Mouse (Mus musculus): ENCODE data around the gene Cdhr1.
"Not testable (repeated sequence)": the region's sequence is repeated elsewhere in the genome, so short reads cannot be mapped to it uniquely, and the experiment has no call there.

Cdhr1 gene

DNA sequence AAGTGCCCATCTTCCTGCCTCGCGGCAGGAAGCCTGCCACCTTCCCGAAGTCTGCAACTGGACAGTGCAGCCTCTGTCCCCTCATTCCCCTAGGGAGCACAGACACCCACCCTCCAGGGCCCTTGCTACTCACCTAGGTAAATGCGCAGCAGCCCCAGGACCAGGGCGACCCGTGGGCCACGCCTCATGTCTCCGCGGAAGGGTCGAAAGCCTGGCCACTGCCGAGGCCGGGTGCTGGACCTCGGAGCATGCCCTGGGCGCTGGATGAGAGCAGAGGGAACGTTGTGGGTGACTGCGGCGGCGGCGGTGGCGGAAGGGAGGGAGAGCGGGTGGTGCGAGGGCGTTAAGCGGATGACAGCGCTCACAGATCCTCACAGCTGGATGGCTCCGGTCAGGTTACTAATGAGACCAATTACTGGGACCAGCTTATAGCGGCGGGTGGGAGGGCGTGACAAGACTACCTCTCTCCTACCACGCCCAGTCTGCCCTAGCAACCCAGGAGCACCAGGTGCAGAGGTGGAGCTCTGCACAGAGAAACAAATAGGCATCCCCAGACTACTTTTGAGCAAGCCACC, at the start of gene Cdhr1:
Cdhr1 (minus strand) TSS at position 392 of the 575 bp plus-strand sequence.
- peak; percentile 27 to 30 for DNase-seq

GRCm38 (mm10) chr14:37139051-37139710, 41.0 kb upstream of the Cdhr1 start:
- DNase-seq = no peak

- DNase-seq = not testable (repeated sequence)
Measured at GRCm38 (mm10) chr14:37137596-37137995, 39.4 kb upstream of the Cdhr1 start.

- no peak for DNase-seq
Measured at GRCm38 (mm10) chr14:37136110-37136509, 38.0 kb upstream of the Cdhr1 start.

- no peak for DNase-seq
Measured at GRCm38 (mm10) chr14:37135671-37136070, 37.5 kb upstream of the Cdhr1 start.

DNA sequence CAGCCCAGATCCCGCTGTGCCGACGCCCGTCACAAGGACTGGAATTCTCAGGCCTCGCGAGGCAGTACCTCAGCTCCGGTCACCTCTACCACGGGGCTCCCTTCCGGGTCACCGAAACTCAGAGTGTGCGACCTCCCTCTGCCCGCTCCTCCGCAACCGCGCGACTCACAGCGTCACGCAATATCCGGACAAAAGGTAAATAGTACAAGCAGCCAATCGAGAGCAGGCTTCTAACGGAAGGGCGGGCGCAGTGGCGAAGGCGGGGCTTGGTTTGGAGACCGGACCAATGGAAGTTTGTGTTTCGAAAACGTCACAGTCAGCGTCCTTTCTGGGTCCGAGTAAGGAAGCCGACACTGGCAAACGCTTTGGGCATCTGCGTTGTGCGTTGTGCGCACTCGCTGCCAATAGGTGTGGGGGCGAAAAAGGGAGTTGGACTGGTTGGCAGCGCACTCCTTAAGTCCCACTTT, 37.0 kb upstream of the Cdhr1 start, which contains the start of gene Ghitm:
Ghitm (minus strand) TSS at position 146 of the 467 bp plus-strand sequence.
- DNase-seq = peak; percentile 97

DNA sequence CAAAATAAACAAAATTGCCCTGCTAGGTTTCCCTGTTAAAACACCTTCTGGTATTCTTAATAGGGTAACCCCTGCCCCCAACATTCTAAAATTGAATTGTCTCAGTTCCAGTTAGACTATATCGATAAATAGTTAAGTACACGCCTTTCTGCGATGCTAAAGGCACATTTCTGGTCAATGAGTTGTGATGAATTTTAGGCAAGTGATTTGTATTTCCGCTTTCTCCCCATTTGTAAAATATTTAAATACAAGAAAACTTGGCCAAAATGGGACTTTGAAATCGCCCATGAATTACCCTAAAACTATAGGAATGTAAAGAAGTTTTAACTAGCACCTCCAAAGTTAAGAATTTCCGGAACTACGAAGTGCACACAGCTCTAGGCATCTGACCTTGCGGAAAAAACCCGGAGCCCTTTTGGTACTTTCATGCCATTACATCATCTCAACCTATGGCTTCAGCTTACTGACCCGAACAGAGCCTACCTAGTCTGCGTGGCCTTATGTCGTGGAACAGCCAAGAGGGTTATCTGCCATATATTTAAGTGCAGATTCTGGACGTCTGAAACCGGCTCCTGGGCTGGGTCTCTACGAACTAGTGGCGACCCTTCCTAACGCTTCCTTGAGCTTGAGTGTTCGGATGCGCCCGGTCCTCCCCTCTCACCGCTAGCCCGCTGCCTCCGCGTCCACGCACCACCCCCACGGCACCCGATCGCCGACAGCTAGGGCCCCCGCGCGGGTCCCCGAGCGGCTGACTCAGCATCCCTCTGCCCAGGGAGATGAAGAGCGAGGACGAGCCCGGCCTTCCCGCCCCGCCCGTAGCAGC, 36.4 kb upstream of the Cdhr1 start:
- DNase-seq = no peak

- DNase-seq = peak in 1 of 2 experiments; percentile 59
Measured at GRCm38 (mm10) chr14:37127652-37128051, 29.5 kb upstream of the Cdhr1 start.

DNA sequence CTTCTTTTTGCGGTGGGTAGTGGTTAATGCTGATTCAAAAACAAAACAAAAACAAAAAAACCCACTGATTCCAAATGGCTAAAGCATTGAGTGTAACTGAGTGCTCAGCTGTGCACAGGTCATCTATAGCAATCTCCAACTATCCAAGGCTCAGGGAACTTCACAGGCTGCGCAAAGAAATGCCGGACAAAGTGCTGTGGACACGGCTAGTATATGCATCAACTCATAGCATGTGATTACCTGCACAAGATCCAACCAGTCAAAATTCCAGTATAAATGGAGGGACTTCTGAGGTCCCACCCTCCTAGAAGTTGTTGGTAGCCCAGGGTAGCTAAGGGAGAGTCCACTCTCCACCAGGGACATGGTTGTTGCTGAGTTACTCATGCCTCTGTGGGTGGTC, 21.1 kb upstream of the Cdhr1 start:
- no peak for DNase-seq

DNA sequence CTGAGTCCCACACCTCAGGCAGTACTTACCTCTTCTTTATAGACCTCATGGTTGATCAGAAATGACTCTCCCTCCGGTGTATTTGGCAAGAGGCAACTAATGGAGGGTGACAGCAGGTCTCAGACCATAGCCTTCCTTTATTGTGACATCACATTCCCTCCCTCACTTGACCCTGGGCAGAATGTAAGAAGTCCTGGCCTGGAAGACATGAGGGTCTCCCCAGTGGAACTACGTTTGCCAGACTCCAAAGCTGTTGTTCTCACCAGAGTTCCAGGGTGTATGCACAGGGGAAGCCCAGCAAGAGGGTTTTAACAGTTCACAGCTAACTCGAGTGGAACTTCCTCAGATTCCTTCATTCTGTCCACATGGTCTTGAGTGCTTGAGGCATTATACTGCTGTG, 15.8 kb upstream of the Cdhr1 start, which contains the start of gene 2610528A11Rik:
2610528A11Rik (minus strand) TSS at position 101 of the 400 bp plus-strand sequence.
- no peak for DNase-seq

GRCm38 (mm10) chr14:37112931-37113330, 14.8 kb upstream of the Cdhr1 start:
- DNase-seq = peak in 1 of 2 experiments; percentile 38

- DNase-seq = no peak
Measured at GRCm38 (mm10) chr14:37111371-37111770, 13.2 kb upstream of the Cdhr1 start.

DNA sequence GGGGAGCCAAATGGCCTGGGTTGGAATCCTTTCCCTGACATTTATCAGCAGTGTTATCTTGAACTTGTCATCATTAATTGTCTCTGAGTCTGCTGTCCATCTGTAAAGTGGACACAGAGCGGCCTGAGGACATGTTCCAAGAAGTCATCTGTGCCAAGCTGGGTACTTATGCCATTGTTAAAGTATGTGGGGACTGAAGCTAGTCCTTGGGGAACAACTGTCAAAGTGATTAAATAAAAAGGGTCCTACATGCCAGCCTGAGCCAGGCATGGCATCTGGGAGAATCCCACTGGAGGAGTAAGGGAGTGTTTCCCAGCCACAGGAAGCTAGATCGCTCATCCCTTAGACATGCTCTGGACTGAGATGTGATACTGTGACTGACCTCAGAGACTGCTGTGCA, 12.3 kb upstream of the Cdhr1 start:
- DNase-seq = no peak

DNA sequence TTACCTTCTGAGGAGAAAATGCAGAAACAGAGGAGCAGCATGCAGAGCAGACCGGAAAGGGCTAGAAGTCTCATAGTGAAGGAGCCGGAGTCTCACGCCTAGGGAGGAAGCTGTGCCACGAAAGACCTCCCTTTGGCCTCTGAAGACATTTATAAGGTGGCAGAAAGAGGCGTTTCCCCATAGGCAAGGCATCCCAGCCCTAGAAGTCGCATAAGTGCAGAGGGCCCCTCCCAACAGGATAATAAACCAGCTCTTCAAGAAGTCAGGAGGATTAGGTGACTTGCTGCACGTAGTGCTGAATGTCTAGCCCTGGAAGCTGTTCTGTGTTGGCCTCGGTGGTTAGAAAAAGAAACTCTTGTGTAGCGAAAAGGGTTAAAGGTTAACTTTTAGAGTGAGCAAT, 11.8 kb upstream of the Cdhr1 start:
- no peak for DNase-seq

GRCm38 (mm10) chr14:37109460-37109859, 11.3 kb upstream of the Cdhr1 start:
- no peak for DNase-seq

DNA sequence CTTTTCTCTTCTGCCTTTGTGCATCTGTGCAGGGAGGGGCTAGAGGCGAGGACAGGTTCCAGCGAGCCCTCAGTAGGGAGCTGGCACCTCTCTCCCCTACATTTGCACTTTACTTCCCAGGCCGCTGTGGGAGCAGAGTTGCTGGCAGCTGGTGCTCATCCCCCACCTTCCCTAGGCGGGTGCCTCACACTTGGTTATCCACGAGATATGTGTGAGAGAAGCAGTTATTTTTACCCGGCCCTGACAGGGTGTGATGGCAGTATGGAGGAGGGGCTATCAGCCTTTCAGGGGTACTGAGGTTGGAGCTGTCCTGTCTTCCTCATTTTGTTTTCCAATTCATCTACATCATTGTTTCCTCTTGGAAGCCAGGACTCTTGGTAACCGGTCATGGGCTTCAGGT, 7.7 kb upstream of the Cdhr1 start:
- DNase-seq = peak in 1 of 2 experiments; percentile 20

DNA sequence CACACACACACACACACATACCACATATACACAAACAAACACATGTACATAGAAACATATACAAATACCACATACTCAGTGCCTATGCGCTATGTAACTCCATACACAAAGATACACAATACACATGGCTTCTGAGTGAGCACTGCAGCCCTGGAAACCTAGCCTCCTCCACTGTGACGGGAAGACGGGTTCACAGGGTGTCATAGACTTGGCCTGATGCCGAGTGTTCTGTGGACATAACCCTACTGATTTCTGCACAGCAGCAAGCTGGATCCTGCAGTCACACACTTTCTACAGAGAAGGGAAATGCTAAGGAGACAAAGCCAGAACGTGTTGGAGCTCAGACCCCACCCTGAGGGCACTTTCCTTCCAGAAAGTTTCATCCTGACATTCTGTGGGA, 6.6 kb upstream of the Cdhr1 start:
- no peak for DNase-seq

DNA sequence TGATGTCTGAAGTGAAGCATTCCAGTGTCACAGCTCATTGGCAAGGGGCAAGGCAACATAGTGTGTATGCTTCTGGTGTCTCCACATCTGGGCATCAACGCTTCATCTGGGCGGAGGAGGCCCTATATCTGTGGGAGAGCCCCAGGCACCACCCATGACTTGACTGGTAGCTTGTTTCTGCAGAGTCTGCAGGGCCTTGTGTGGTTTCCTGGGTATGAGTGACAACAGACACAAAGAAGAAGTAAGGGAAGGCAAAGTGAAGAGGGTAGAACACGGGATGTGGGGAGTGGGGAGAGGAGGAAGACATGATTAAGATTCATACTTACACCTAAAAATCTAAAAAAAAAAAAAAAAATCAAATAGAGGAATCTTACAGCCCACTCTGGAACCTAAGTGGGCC, 4.3 kb upstream of the Cdhr1 start:
- no peak for DNase-seq

- DNase-seq = no peak
Measured at GRCm38 (mm10) chr14:37101531-37101930, 3.4 kb upstream of the Cdhr1 start.

DNA sequence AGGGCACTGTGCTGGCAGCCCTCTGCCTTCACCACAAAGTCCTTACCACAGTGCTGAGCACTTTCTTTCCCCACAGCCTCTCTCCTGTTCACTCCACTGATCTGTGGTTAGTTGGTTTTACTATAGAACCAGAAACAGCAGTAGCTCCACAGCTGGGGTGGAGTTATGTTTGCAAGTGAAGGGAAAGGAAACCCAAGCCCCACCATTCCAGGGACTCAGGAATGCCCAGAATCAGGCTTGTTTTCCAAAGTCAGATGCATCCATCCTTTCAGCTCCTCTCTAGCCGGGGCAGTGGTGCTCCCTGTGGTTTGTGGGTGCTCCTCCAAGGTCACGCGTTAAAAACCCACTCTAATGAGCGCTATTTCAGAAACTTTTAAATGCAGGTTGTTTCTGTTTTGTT, 2.6 kb downstream of the Cdhr1 start:
- DNase-seq = no peak

DNA sequence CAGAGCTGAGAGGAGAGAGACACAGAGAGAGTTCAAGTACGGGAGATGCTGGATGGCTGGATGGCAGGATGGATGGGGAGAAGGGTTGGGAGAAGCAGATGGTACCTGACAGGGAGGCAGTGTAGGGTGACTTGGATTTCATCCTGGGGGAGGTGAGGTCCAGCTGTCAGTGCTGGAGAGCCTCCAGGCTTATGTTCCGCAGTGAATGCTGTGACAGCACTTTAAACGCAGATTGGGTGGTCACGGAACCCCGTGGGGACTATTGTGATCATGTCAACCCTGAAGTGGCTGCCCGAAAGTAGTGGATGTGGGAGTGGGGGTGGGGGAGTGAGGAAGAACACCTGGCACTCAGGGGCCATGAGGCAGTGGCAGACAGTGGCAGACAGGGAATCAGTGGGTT, 3.7 kb downstream of the Cdhr1 start:
- peak in 1 of 2 experiments; percentile 17 for DNase-seq

DNA sequence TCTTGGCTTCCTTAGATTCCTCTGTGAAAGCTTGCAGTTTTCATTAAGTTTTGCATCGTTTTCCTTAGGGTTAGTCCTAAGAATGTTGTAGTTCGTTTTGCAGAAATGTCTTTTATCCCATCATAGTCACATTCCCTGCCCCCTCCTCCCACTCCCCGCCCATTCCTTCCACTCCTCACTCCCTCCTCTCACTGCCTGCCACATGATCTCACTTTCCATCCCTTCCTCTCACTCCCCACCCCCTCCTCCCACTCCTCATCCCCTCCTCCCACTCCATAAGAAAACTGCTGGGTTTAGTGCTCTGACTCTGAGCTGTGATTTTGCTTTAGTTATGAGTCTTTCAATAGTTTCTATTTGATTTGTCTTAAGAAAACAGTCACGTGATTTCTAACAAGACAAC, 14.4 kb downstream of the Cdhr1 start:
- no peak for DNase-seq

DNA sequence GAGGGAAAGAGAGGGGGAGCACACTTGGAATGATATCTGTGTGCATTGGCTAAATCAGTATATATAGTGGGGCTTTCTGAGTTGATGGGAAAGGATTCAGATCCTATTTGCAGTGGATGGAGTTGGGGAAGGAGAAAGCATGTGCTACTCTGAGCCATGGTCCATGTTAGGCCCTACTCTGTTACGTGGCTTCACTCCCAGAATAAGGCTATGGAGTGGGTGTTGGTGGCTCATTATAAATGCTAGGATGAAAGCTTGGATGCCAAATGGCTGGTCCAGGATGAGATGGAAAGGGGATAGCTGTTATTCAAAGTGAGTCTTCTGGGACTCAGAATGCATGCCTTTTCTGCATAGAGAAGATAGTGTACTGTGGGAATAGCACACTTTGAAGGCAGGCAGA, 17.4 kb downstream of the Cdhr1 start:
- DNase-seq = no peak

DNA sequence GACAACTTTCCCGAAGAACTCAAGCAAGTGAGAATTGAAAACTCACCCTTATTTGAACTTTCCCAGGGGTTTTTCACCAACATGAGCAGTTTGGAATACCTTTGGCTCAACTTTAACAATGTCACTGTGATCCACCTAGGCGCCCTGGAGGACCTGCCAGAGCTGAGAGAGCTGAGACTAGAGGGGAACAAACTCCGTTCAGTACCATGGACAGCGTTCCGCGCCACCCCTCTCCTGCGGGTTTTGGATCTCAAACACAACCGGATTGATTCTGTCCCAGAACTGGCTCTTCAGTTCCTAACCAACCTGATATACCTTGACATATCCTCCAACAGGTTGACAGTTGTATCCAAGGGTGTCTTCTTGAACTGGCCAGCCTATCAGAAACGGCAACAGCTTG, 29.6 kb downstream of the Cdhr1 start:
- DNase-seq = peak in 1 of 2 experiments; percentile 16
